Mouse (Mus musculus) left cerebral cortex, adult 8-10 months (tissue): ENCODE measurements at regions not wholly inside any gene's neighbourhood (a gene's known extent, or its start where the extent isn't known, plus 50 kb on each side); places are given as distances from the start of the nearest gene placed in this dataset.
A peak's percentile ranks its signal among the peaks of the same experiment; 100 is the strongest.

Experiments used
- DNase-seq, 2 experiments: peaks; one replicate each; pipeline ENCODE4 v3.0.0; 2022; ENCODE audit warnings: low spot score in 2 of 2

DNA sequence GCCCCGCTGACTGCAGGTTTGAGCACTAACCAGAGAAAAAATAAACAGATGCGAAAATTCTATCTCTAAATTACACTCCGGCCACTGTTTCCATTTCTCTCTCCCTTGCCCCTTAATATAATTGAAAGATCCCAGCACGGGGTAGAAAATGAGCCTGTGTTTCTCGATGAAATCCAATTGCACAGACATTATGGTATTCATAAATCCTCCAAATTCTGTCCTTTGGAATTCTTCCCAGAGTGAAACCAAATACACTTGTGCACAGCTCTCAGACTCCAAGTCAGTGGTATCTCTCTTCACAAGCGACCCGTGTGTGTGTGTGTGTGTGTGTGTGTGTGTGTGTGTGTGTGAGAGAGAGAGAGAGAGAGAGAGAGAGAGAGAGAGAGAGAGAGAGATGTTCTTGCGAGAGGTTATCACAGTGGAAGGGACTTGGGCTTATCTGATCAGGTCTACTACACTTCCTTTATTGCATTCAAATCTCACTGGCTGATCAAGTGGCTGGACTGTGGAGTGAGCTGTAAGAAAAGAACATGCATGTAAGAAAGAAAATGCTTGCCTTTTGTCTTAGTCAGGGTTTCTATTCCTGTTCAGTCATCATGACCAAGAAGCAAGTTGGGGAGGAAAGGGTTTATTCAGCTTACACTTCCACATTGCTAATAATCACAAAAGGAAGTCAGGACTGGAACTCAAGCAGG lies 529.6 kb upstream of the Gm19410 start:
- no peak for DNase-seq

- DNase-seq: peak in 1 of 2 experiments; percentile 52
Measured at GRCm38 (mm10) chr8:35237279-35237678, 528.3 kb upstream of the Gm19410 start.

DNA sequence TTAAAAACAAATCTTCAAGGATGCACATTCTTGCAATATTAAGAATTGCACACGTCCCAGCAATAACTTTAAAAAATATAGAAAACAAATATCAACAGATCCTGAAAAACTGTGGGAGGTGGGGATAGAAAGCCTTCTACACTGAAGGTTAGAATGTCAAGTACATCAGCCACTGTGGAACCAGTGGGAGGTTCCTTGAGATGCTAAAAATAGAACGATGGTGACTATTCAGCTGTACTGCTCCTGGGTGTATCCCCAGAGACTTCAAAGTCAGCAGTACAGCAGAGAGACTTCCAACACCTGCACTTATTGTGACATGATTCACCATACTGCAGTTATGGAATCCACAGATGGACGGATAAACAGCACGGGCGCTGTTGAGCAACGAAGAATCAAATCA lies 524.7 kb upstream of the Gm19410 start:
- DNase-seq: no peak

DNA sequence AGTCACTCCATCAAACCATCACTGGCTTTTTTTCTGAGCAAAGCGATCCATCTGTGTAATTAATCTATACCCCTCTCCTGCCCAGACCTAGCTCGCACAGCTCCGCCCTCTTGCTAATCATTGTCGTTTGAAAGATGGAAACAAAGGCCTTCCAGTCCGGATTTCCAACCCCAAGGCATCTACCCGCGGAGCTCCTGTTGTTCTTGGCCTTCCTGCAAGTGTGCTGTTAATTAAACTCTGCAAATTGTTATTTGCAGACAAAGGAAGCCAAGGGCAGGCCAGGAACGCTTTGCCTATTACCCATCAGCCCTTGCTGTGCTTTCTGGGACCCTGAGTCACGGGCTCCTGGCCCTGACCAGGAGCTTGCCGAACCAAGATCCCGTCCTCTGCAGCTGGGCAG lies 522.0 kb upstream of the Gm19410 start:
- DNase-seq: no peak

DNA sequence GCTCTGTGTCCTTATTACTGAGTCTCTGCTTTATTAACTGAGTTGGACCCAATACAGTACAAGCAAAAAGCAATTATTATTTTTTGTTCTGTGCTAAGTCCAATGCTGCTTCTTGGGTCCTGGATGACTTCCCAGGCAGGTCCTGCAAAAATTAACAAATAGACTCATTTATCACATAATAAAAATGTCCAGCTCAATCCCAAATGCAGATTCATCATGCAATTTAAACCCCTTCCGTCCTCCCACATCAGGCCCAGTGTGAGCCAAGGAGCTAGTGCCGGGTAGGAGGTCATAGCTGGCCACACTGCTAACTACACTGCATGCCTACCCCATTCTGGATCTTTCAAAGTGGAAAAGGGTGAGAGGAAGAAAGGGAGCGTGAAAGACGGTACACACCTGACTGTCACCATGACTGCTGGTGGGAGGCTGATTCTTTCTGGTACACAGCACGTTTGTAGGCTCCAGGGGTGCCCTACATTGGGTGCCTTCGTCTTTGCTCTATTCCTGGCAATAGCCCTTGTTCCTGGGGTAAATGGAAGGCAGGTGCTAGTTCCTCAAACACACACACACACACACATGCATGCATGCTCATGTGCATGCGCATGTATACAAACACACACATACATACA lies 515.7 kb upstream of the Gm19410 start:
- no peak for DNase-seq

DNA sequence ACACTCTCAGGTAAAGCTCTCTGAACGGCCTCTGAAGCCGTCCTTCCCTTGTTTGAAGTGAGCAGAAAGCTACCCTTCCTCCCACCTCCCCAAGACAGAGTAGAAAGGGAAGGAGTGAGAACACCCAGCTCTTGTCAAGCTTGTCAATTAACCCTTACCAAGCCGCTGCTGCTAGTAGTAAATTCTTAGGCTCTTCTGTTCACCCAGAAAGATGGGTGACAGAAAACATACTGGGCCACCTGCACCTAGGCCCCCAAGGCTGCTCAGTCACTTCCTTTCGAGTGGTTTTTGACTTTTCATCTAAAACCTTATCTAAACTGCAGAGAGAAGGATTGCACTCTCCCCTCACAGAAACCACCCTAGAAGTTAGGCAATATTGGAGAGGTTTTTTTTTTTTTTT lies 514.9 kb upstream of the Gm19410 start:
- no peak for DNase-seq

DNA sequence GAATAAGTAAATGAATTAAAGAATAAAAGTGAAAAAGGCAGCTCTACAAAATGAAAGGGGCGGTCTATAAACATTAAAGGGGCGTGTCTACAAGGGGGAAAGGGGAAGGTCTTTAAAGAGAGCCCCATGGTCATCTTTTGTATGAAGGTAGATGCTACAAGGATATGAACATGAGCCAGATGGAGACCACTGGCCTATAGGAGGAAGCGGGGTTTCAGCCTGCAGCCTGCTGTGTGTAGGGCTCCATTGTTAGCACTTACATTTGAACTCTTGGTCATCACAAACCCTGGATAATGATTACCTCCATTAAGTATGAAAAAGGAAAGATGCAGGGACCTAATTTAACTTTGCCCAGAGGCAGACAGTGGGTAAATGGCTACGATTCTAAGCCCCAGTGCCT lies 511.6 kb upstream of the Gm19410 start:
- DNase-seq: no peak

GRCm38 (mm10) chr8:35255327-35255726 lies 510.3 kb upstream of the Gm19410 start:
- no peak for DNase-seq

DNA sequence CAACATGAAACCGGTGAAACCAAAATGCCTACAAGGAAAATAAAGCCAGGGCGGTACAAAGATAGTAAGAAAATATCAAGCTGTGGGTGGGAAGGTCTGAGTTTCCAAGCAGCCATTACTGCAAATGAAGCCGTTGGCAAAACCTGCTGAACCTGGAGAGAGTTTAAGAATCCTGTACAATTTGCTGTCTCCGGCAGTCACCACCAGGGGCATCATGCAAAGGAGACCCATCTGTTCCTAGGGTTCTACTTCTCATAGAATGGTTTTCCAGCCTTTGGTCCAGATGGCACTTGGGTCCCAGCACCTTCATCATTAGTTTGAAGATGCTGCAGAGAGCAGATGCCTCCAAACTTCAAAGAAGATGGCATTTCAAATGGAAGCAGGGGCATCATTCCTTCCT lies 508.6 kb upstream of the Gm19410 start:
- DNase-seq: no peak

DNA sequence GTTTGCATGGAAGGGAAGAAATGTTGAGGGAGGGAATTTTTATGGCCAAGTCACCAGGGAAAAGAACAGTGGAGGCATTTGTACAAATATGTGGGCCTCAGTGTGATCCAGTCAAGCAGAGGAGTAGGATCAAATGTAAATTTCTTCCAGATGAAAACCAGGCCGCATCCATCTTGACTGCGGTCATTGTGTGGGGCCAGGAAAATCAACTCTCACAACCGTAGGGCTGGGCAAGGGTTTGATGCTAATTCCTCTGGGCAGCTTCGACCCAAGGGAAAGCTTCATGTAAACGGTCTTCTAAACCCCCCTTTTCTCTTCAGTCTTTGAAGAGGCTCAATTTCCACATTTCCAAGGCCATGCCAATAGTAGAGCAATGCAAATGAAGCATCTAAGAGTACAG lies 497.4 kb upstream of the Gm19410 start:
- no peak for DNase-seq

DNA sequence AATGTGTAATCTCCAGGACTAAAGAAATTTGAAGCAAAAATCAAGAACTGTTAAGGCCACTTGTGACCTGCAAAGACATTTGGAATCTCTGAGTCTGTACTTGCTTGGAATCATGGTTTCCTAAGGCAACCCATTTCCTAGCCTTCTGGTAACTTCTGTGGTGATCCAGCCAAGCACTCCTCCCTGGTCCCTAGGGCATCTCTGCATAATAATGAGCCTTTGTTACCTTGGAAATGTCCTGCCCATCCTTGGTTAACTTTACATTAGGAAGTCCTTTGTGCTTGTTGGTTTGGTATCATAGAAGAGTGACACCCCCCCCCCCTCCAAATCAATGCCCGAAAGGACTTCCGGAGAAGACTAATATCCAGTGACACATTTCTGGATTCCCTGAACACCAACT lies 496.6 kb upstream of the Gm19410 start:
- no peak for DNase-seq

GRCm38 (mm10) chr8:35275972-35276371 lies 489.6 kb upstream of the Gm19410 start:
- DNase-seq: no peak

- no peak for DNase-seq
Measured at GRCm38 (mm10) chr8:35276460-35276859, 489.1 kb upstream of the Gm19410 start.

- no peak for DNase-seq
Measured at GRCm38 (mm10) chr8:35278946-35279345, 486.6 kb upstream of the Gm19410 start.

DNA sequence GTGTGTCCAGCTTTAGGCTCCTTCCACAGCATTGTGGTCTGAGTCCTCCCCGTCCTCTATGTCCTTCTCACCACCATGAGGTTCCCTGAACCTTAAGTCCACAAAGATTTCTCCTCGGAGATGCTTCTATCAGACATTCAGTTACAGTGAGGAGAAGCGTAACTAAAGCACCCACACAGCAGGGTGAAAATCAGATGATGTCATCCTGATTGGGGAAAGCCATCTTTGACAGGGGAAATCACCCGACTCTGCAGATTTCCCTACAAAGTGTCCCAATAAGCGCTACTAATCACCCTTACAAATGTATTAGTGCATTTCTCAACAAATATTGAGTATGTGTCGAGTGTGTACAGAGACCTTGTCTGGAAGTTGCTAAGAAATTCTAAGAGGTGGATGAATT lies 484.8 kb upstream of the Gm19410 start:
- no peak for DNase-seq

DNA sequence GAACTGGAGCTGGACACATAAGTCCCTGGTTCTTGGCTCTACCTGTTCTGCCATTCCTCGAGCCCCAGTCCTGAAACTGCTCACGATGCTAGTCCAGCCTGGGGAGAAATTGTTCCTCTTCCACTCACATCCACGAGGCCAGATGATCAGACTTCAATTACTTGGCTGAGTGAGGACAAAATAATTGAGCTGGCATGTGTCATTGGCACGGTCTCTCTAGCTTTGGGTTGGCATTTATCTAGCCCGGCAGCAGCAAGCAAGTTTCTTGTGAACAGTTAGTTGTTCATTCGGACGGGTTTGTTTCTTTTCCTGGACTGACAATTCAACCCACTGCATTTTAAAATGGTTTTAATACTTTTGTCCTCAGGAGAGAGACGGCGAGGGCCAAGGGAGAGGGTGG lies 482.2 kb upstream of the Gm19410 start:
- no peak for DNase-seq

DNA sequence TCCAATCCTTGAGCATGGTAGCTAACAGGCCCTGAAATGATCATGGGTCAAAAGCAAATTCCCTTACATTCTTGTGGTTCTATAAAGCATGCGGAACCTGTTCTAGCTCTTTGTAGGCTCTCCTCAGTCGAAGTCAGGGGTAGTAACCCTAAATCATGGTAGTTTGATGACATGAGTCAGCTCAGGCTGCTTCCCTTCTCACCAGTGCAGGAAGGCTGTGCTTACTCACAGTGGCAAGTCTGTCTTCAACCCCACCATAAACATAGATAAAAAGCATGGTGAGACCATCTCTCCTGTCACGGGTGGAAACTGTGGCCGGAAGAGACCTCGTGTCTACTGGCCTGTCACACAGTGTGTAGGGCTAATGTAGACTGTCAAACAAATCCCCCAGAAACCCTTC lies 476.6 kb upstream of the Gm19410 start:
- no peak for DNase-seq

- DNase-seq: no peak
Measured at GRCm38 (mm10) chr8:35289967-35290366, 475.6 kb upstream of the Gm19410 start.

DNA sequence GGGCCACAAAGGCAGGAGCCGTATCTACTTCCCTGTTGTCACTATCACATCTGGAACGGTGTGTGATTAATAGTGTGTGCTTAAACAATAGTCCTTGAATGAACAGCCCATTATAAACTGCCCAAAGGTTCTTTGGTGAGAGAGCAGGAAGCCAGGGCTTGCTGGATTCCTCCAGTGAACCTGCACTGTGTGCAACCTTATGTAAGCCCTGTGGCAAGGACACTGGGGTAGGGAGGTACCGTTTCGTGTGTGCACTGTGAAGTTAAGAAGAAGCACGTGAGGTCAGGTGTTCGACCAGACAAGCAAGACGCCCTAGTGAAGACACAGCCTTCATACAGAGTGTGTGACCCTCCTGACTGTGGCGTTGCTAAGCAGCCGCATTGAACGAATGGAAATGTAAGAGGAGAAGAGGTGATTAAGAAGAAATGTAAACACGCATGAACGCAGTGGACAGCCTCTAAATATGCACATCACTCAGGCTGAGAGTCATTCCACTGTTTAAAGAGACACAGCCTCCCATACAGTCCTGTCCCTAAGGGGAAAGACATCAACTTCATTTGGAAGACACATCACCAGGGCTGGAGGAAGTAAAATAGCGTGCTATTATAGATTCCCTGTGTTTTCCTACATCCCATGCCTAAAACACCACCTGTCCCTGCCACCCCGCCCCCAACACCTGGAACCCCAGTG lies 472.0 kb upstream of the Gm19410 start:
- DNase-seq: no peak

- no peak for DNase-seq
Measured at GRCm38 (mm10) chr8:35296936-35297335, 468.7 kb upstream of the Gm19410 start.

DNA sequence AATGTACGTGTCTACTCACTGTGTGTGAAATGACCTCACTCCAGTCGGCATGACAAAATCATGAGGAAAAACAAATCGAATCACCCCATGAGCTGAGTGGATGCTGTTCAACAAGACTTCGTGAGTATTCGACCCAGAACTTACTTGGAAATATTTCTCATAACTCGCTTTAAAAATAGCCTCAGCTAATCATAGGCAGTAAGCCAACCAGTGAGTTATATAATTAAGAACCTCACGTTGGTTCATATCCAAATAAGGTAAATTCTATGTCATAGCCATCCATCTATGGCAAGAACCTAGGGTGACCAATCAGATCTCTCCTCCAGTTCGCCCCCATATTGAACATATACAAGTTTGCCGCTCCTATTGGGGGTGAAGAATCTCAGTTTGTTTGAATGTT lies 466.5 kb upstream of the Gm19410 start:
- DNase-seq: no peak

DNA sequence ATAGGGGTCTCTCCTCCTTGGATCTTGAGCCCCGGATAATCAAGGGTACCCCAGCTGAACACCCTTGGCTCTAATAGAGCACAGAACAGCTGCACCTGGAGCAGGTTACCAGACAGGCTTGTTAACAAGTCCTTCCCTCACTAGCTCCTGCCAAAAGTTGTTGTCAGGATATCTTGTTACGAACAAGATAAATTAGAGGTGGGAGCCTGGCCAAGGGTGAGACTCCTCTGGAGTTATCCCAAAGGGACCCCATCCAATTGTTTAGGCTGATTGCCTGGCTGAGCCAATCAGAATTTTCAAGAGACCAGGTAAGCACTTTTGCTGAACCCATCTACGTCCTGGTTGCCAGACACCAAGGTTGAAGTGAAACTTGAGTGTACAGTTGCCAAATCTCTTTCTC lies 465.2 kb upstream of the Gm19410 start:
- no peak for DNase-seq
